Mouse (Mus musculus) kidney, embryonic 14.5 days (tissue): ENCODE measurements around the gene Zfp869. TPM values are rescaled to one million over a fixed set of nuclear protein-coding genes. Genes with fewer than 3 reads are reported as not detected.
"Not testable (repeated sequence)": the region's sequence is repeated elsewhere in the genome, so short reads cannot be mapped to it uniquely, and the experiment has no call there.

Experiments used
- ATAC-seq: fragments of 200-750 bp; cut with Nextera tagmentation; 2 replicates; pipeline ENCODE4 v1.8.0; 2017; ENCODE audit warnings: moderate number of reproducible peaks, mild to moderate bottlenecking, moderate TSS enrichment, moderate library complexity; ENCODE audit not compliant: low FRiP score, low TSS enrichment
- H3K27ac ChIP-seq: fragments of 300-500 bp; sonication (generic); 2 replicates; pipeline ENCODE4 v1.5.1; 2014; ENCODE audit warnings: low read depth, mild to moderate bottlenecking, low read length, moderate library complexity, mixed read lengths
- H3K27me3 ChIP-seq: fragments of 300-500 bp; sonication (generic); 2 replicates; pipeline ENCODE4 v1.6.1; 2014; ENCODE audit warnings: mild to moderate bottlenecking, low read length; ENCODE audit not compliant: control insufficient read depth, insufficient read depth
- H3K36me3 ChIP-seq: fragments of 300-500 bp; sonication (generic); 2 replicates; pipeline ENCODE4 v1.6.1; 2014; ENCODE audit warnings: low read length, mixed read lengths; ENCODE audit not compliant: control insufficient read depth, insufficient read depth
- H3K4me1 ChIP-seq: fragments of 300-500 bp; sonication (generic); 2 replicates; pipeline ENCODE4 v1.6.1; 2014; ENCODE audit warnings: low read length, mixed read lengths; ENCODE audit not compliant: control insufficient read depth, insufficient read depth
- H3K4me2 ChIP-seq: fragments of 300-500 bp; sonication (generic); replicated peaks from 2 replicates; pipeline ENCODE4 v1.6.1; 2014; ENCODE audit warnings: low read depth, mild to moderate bottlenecking, low read length
- H3K4me3 ChIP-seq: fragments of 300-500 bp; sonication (generic); 2 replicates; pipeline ENCODE4 v1.5.1; 2014; ENCODE audit warnings: mild to moderate bottlenecking, low read length
- H3K9ac ChIP-seq: fragments of 300-500 bp; sonication (generic); 2 replicates; pipeline ENCODE4 v1.6.1; 2014; ENCODE audit warnings: low read depth, mild to moderate bottlenecking, low read length, moderate library complexity
- H3K9me3 ChIP-seq: fragments of 300-500 bp; sonication (generic); 2 replicates; pipeline ENCODE4 v1.6.1; 2016; ENCODE audit warnings: low read length; ENCODE audit not compliant: control insufficient read depth
- WGBS: fragments of 180-500 bp; shearing (Covaris S2); extraction: QIAGEN DNeasy Blood & Tissue Kit; methylation state at CpG from one replicate; pipeline ENCODE4 v1.1.7; 2014; 5-methylcytosine and 5-hydroxymethylcytosine counted together
- polyA plus RNA-seq: library from polyadenylated mRNA; unstranded; fragments of >200 nt; fragmentation: Nextera tagmentation; extraction: Ambion mirVana; gene quantifications from 2 replicates; pipeline ENCODE4 v1.2.1, GENCODE M21; 2014

Zfp869 gene
- 21.8 and 37.5 TPM in 2 replicates for polyA plus RNA-seq

DNA sequence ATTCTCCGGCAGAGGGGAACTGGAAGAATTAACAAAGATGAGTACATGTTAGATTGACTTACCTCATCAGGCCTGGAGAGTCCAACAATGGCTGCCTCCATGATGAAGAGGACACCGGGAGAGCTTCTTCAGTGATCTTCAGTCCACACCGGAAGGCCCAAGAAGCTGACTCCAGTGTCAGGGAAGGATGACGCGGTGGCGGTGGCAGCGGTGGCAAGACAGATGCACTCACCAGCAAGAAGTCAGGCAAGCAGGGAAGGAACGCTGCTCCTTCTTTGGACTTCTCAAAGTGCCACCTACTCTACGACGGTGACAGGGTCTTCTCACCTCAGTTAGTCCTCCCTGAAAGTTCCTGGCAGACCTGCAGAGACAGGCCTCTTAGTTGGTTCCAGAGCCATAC, at the start of gene Zfp869:
TSS of gene Zfp869 (minus strand) at position 101 of the 400 bp plus-strand sequence.
- peaks cover 54% of the 10 kb centered on the region for H3K36me3 ChIP-seq
- H3K27ac ChIP-seq, H3K4me3 ChIP-seq, H3K9ac ChIP-seq, H3K27me3 ChIP-seq, H3K9me3 ChIP-seq, H3K4me2 ChIP-seq, H3K4me1 ChIP-seq, ATAC-seq: not testable (repeated sequence)
- 95% methylated on average over 8 of the region's 10 CpGs for WGBS

DNA sequence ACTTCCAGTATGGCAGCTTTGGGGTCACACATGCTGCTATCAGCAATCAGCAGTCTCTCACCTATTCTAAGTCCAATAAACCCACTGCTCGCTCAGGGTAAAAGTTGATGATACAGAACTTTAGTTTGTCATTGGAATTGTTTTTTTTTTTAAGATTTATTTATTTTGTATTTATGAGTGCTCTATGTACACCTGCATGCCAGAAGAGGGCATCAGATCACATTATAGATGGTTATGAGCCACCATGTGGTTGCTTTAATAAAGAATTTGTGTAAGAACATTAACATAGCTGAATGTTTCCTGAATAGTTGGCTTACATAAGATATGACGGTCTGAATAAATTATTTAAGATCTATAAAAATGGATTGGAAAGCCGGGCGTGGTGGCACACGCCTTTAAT, 47.8 kb upstream of the Zfp869 start:
- Histone ChIP-seq H3K4me1 (no peaks in the 10 kb centered on the region), H3K27ac (no peak overlapping the region), H3K4me2 (no peak overlapping the region), H3K36me3 (peaks cover 48% of the 10 kb centered on the region), H3K27me3 (no peaks in the 10 kb centered on the region), H3K9me3 (no peaks in the 10 kb centered on the region), H3K9ac (no peak overlapping the region), H3K4me3 (no peak overlapping the region)
- WGBS, result 97% methylated on average over 5 of the region's 5 CpGs
- ATAC-seq, result no peak

- H3K27me3 ChIP-seq, result no peaks in the 10 kb centered on the region
- H3K36me3 ChIP-seq, result peaks cover 16% of the 10 kb centered on the region; the same call in 1 of the 2 replicates
- no peak overlapping the region for H3K9ac ChIP-seq
- no peaks in the 10 kb centered on the region for H3K9me3 ChIP-seq
- 97% methylated on average over 2 of the region's 2 CpGs for WGBS
- H3K4me3 ChIP-seq, result no peak overlapping the region
- H3K27ac ChIP-seq, result no peak overlapping the region
- no peak for ATAC-seq
- H3K4me2 ChIP-seq, result no peak overlapping the region
- H3K4me1 ChIP-seq, result no peaks in the 10 kb centered on the region
Measured at GRCm38 (mm10) chr8:69752437-69752836, 41.9 kb upstream of the Zfp869 start.

DNA sequence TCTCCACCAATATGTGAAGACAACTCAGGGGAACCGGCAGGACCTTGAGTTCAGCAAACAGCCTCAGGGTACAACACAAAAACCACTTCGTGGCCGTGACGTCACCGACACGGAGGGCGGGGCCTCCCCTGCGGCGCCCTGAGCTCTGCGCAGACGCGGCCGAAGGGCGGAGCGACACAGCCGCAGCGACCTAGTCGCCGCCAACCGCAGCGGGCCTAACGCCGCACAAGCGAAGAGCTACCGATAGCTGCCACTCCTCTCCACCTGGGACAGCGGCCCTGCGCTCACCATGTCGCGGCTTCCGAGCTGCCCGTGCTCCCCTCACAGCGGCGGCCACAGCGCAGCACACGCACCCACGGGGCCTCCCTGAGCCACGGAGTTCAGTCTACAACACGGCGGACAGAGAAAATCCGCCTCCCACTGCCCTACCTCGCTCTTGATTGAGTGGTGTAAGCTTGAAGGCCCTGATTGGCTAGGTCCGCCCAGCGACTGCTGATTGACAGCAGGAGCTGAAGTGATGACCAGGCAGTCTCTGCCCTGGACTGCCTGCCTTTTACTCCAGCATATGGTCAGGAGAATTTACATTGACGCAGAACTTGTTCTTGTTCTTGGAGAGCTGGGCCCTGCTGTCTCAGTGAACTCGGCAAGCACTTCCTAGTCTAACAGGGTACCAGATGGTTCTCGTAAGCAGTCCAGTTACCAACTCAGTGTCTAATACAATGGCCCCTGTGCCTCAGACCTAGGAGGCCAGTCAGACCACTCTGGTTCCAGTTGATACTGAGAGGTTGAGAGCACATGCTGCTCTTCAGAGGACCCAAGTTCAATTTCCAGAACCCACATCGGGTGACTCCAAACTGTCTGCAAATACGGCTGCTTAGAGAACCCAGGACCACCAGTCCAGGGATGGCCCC, 39.3 kb upstream of the Zfp869 start, which contains the start of gene Zfp963:
TSS of gene Zfp963 (minus strand) at position 427 of the 911 bp plus-strand sequence.
- Histone ChIP-seq H3K9ac (peak within 1 kb of the TSS; percentile 78), H3K4me2 (peak within 1 kb of the TSS; percentile 36), H3K4me3 (peak within 1 kb of the TSS; percentile 62), H3K36me3 (0 out of 2 replicates have a peak, but pooled peaks cover 2% of the 10 kb centered on the region), H3K27me3 (no peaks in the 10 kb centered on the region), H3K9me3 (no peaks in the 10 kb centered on the region), H3K27ac (peak within 1 kb of the TSS; percentile 96), H3K4me1 (no peaks in the 10 kb centered on the region)
- peak; percentile 99 for ATAC-seq
- 2% methylated on average over 48 of the region's 48 CpGs for WGBS

DNA sequence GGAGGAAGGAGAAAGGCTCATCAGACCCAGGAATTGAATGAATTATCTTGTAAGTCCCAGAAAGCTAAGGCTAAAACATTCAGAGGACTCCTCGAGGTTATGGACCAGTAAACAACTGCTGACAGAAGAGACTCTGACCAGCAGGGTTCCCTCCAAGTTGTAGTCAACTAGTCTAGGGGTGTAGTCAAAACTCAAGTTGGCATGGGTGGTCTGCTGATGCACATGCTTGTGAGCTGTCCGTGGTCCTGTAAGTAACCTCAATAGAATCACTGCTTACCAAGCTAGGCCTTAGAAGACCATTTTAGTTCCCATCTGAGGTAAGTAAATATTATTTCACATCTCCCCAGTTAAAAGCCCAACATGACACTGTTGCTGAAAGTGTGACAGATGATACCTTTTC, 30.7 kb upstream of the Zfp869 start:
- Histone ChIP-seq H3K4me3 (no peak overlapping the region), H3K9me3 (no peaks in the 10 kb centered on the region), H3K4me1 (no peaks in the 10 kb centered on the region), H3K4me2 (no peak overlapping the region), H3K27ac (no peak overlapping the region), H3K36me3 (peaks cover 10% of the 10 kb centered on the region), H3K9ac (no peak overlapping the region), H3K27me3 (no peaks in the 10 kb centered on the region)
- WGBS, result 76% methylated on average over 2 of the region's 2 CpGs
- no peak for ATAC-seq

- WGBS, result 86% methylated on average over 6 of the region's 6 CpGs
- no peaks in the 10 kb centered on the region for H3K27me3 ChIP-seq
Measured at GRCm38 (mm10) chr8:69740763-69741162, 30.2 kb upstream of the Zfp869 start.

DNA sequence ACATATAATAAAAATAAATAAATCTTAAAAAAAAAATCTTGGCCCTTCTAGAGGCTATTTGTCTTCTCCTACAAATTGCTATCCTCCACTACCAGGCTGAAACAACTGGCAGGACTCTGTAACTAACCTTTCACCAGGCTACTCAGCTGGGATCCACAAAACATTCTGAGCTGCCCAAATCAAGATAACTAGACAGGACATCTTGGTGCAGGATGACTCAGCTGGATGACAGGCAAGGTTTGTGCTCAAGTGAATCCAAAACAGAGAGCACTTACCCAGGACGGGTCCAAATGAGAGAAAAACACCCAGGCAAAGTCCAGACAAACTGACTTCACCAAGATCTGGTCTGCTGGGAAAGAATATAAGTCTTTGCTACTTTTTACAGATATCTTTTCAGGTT, 25.0 kb upstream of the Zfp869 start:
- WGBS, result 92% methylated on average over 1 of the region's 1 CpGs
- no peaks in the 10 kb centered on the region for H3K36me3 ChIP-seq
- no peaks in the 10 kb centered on the region for H3K27me3 ChIP-seq
- H3K4me3 ChIP-seq, result no peak overlapping the region
- no peak overlapping the region for H3K4me2 ChIP-seq
- H3K9me3 ChIP-seq, result no peaks in the 10 kb centered on the region
- no peaks in the 10 kb centered on the region for H3K4me1 ChIP-seq
- ATAC-seq, result no peak
- H3K27ac ChIP-seq, result no peak overlapping the region
- H3K9ac ChIP-seq, result no peak overlapping the region

More at GRCm38 (mm10) chr8:69740763-69741162, 30.2 kb upstream of the Zfp869 start:
- Histone ChIP-seq H3K4me1 (no peaks in the 10 kb centered on the region), H3K9ac (no peak overlapping the region), H3K4me2 (no peak overlapping the region), H3K4me3 (no peak overlapping the region), H3K27ac (no peak overlapping the region), H3K9me3 (no peaks in the 10 kb centered on the region), H3K36me3 (peaks cover 10% of the 10 kb centered on the region)
- no peak for ATAC-seq

DNA sequence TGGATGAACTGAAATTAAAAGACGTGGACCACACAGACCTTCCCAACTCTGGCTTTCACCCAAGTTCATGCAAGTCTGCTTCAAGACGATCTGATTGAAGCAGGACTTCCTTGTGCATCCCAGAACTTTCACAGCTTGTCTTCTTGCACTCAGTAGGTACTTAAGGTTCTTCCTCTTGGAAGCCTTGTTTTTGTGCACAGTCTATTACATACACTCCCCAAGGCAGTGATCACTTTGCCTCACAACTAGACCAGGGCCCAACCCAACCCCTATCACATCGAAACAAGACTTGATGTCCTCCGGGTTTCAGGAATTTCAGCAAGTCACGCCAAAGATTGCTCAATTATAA, 6.7 kb upstream of the Zfp869 start:
- no peak overlapping the region; the same call in 1 of the 2 replicates for H3K27ac ChIP-seq
- H3K4me3 ChIP-seq, result peak overlapping the region; percentile 95
- no peak for ATAC-seq
- 45% methylated on average over 5 of the region's 5 CpGs for WGBS
- H3K4me2 ChIP-seq, result peak overlapping the region; percentile 50
- H3K9ac ChIP-seq, result peak overlapping the region; percentile 20; the same call in 1 of the 2 replicates
- no peaks in the 10 kb centered on the region for H3K9me3 ChIP-seq
- H3K4me1 ChIP-seq, result 0 out of 2 replicates have a peak, but pooled peaks cover 5% of the 10 kb centered on the region
- H3K27me3 ChIP-seq, result no peaks in the 10 kb centered on the region
- peaks cover 8% of the 10 kb centered on the region for H3K36me3 ChIP-seq
